Mouse (Mus musculus): ENCODE measurements around the gene Pigb.

DNA sequence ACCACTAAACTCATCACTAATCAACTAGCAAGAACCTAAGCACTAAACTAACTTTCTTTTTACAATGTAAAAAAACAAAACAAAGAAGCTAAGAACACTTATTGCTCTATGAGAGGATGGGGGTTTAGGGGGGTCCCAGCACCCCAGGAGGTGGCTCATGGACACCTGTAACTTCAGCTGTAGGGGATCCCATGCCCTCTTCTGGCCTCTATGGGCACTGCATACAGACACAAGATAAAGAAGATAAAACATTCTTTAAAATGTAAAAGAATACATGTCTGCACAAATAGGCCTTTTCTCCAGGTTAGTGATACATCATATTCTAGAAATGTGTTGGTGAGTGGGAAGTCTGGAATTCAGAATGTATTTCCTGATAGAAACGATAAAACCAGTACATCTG lies 6.8 kb downstream of the Pigb start:
- no peak for TF ChIP-seq CTCF (IDR thresholded peaks at IDR 0.05; ENCODE audit: control insufficient read depth, insufficient read depth, low read length)
- TF ChIP-seq POLR2A (IDR thresholded peaks at IDR 0.05; ENCODE audit: borderline replicate concordance, control insufficient read depth, low read depth, low read length) = no peak

Measured in bone marrow, adult 2 months (tissue).